Mouse (Mus musculus) A20 (cell line): ENCODE results near the gene Rgl1.
"Not testable (repeated sequence)": the region's sequence is repeated elsewhere in the genome, so short reads cannot be mapped to it uniquely, and the experiment has no call there.

ENCODE experiments used
- DNase-seq: peaks from one replicate; pipeline ENCODE4 v3.0.0-alpha.2; 2011; ENCODE audit warnings: low read depth, low spot score

Gene Rgl1

DNA sequence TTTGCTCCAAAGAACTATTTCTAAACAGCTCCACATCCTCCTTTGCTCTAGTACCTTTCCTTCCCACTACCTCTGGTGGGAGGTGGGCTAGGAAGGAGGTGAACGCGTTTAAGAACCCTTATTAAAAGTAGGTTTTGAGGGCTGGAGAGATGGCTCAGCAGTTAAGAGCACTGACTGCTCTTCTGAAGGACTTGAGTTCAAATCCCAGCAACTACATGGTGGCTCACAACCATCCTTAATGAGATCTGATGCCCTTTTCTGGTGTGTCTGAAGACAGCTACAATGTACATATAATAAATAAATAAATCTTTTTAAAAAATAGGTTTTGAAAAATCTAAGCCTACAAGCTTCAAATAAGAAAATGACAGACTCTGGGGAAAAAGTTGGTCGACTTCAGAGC is 19.3 kb upstream of the Rgl1 start:
- DNase-seq: not testable (repeated sequence)

DNA sequence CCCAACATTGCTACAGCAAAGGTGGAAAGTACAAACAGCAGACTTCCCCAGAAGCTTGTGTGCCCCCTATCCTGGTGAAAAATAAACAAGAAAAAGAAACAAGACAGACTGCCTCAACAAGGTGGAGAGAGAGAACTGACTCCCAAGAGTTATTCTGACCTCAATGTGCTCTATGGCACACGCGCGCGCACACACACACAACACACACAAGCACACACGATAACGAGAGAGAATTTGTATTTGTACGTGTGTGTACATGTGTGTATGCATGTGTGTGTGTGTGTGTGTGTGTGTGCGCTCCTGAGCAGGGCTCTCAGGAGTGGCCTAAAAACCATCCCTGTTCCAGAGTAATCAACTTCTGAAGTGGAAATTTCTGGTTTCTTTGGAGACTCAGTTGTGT is 18.5 kb upstream of the Rgl1 start:
- no peak for DNase-seq

DNA sequence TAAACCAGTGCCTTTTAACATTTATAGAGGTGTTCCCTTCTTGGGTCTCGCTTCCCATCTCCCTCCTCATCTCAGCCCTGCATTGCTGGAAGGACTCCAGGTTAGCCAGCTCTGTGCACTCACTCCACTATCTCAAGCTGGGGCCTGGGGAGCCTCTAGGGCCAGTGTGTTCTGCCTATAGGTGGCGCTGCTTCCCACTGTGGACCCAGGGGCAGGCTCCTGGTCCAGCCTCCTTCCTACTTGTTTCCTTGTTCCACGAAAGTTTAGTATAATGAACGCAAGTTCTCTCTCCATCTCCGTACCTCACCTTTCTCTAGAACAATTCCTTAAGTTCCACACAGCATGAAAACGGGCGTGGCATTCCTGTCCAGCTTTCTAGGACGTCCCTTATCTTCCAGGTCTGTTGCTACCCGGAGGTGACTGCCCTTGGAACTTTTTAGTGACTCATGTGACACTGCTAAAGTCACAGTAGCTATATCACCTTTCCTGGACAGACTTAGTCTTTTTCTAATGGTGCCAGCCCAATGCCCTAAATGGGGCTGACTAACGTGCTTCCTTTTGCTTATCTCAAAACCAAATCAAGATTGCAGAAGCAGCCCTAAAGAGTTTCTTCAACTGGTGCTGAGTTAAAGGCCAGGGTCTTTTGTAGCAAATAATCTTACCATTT is 13.1 kb upstream of the Rgl1 start:
- peak; percentile 61 for DNase-seq

DNA sequence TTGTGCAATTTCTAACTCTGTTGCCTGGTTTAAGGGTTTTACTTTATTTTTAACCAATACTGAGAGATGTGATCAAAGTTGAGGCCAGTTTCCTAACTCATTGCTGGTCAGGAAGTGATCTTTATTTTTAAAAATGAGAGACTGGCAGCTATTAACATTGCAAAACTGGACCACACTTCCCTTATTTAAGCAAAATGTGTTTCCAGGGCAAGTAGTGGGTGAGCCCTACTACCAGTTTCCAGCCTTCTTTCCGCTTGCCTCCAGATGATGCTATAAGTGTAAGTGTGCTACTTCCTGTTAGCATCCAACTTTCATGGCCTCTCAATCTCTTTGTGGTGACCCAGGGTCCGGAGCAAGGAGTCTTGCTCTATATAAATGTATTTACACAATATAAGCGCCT is 8.4 kb upstream of the Rgl1 start:
- DNase-seq: not testable (repeated sequence)

DNA sequence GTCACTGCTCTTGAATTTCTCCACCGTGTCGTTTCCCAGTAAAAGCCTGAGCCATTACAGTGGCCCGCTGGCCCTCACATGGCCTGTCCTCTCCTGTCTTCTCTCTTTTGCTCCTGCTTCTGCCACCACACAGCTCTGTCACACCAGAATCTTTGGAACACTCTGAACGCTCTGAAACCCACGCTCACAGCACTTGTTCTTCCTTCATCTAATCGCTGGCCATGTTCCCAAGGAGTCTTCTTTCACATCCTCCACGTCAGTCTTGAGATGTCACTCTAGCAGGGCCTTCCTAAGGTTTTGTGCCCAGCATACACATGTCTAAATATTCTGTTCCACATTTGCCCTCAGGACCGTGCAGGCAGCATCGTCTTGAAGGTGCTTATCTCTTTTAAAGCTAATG is 4.9 kb upstream of the Rgl1 start:
- DNase-seq: no peak

DNA sequence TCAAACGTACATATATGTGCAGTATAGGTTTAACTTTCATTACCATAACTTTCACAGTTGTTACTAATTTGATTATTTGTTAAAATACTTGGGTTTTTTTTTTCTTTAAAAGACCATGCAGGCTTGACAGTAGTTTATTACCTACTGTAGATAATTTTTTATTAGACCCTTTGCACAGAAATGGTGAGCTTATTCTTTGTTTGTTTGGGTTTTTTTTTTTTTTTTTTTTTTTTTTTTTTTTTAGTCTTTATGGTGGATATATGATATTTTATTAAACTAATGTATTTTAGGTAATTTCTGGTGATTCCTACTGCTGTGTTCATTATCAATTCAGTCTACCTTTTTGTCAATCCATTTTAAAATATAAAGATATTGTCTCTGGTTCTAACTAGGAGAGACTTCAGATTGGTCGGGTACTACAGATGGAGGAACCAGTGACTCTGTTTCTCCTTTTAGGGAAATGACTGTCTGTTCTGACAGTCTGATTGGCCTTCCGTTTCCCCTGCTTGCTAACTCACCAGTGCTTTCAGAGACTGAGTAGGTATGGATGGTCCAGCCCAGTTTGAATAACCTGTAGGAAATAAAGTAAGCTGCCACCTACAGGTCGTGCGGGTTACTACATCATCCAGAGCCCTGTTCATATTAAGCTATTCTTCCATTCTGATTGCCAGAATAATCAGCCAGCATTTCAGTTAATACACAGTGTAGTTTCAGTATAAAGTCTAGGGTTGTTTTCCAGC is 1.8 kb upstream of the Rgl1 start:
- peak; percentile 90 for DNase-seq

DNA sequence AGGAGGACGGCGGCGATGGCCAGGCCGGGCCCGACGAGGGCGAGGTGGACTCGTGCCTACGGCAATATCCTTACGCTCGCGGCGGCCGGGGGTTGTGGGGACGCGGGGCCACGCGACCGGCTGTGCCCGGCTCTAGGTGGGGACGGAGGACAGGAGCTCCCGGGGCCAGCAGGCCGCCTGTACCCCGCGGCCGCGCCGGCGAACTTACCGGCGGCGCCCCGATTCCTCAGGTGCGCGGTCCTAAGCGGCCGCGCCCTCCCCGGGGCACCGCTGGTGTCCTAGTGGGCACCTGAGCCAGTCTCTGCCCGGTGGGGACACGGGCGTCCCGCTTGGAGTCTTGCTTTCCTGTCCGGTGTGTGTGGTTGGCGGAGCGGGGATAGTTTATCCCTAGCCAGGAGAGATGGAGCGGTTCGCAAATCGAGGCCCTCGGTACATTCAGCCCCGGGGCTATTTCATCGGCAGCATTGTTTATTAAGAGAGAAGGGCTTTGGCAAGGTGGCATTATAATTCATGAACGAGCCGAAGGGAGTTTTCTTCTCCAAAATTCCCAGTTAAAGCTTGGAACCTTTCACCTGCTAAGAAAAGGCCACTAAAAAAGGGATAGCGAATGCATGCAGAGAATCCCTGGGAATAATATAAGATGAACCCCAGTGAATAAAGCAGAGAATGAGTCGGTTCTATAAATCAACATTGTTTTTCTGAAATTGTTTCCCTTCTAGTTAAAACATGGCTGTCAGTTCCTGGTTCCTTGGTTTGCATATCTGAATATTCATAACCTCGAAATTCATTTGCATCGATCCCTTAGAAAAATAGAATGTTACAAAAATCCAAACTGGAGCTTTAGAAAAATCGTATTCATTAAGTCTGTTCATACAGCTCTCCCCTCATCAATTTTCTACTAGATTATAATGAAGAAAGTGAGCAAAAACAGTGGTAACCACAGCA is 925 bp upstream of the Rgl1 start:
- DNase-seq: peak; percentile 70

DNA sequence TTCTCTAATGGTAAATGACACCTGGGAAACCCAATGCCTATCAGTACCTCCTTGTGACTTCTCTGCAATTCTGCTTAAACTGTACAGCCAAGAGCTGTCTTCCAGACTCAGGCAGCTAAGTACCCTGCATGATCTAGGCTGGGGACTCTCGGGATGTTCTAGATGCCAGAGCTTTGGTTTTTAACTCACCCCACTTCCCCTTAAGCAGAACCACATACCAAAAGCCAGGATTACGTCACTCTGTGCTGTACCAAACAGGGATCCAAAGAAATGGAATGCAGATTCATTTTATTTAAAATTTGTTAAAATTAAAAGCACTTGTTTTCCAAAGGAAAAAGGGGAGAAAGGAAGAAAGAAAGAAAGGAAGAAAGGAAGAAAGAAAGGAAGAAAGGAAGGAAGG is 4.4 kb downstream of the Rgl1 start:
- DNase-seq: no peak

DNA sequence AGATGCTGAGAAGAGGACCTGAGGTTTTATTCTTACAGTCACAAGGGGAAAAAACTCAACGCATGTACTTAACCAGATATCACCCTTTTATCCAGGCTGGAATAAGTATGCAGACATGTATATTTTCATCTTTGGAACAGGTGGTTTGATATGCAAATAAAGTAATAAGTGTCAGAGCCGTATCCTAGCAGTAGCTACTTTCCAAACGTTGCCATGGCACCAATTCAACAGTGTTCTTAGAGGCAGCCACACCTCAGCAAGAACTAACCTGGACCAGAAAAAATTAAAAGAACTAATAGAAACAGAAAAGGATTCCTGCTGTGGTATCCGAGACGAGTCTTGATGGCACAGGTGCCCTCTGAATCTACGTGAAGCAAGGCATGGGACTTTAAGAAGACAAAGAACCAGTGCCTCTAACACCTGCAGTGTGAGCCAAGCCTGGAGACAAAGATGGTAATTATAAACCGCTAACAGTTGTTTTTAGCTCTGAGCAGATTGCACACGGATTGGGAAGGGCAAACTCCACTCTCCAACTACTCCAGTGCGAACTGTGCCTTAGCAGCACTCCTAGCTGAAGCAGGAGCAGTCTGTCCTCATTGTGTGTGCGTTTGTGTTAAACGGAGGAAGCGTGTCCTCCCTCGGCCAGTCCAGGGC is 15.7 kb downstream of the Rgl1 start, which contains the start of gene Apobec4:
Apobec4 (plus strand) TSS at position 240 of the 654 bp plus-strand sequence.
- DNase-seq: no peak

DNA sequence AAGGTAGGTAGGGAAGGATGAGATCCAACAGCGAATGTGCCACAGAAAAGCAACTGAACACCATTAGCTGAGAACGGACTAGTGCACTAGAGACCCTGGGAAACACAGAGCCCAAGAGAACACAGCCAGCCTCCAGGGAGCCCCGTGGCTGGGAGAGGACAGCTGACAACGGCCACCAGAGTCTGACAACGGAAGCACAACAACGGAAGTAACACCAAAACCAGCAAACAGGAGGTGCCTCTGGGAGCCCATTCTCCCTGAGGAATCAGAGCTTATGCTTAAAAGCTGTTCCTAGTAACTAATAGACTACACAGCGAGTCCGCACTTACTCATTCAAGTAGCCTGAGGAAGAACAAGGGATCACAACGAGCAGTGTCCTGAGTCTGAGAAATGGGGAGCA is 16.9 kb downstream of the Rgl1 start:
- DNase-seq: no peak

DNA sequence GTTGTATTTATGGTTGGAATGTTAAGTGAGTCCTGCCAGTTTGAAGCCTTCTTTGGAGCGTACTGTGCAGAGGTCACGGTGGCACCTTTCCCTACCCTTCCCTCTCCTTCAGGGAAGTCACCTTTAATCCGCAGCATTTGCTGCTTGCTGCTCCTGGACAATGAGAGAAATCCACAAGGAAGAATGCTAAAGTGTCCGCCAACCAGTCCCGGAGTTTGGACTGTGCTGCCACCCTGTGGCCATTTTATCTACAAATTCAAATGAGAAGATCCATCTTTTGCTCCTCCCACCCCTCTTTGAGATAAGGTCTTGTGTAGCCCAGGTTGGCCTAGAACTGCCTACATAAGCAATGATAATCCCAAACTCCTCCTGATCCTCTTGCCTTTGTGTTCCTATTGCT is 19.7 kb downstream of the Rgl1 start:
- peak; percentile 55 for DNase-seq

DNA sequence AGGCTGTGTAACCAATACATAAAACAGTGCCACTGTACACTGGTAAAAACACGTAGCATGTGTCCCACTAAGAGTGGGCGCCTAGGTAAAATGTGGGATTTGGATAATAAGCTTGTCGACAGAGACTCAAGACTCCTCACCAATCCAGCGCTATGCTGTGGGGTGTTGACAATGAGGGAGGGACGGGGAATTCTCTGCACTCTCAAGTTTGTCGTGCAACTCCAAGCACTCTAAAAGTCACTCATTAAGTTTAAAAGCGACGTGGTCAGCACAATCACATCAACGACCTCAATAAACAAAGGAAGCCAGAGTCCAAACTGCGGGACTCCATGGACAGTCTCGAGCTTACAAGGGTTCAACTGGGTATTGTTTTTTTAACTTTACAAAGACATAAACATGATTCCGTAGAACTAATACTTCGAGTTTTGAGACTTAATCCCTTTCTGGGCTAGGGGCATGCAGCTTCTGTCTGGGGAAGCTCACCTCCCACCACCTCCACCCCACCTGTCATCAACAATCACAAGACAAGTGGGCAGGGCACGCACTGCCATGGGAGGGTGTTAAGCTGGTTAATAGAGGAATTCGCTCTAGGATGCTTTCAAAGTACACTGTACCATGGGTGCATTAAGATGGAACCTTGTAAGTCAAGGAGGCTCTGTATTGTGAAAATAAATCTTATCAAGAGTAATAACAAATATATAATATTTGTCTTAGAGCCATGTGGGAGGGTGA is 22.9 kb downstream of the Rgl1 start:
- no peak for DNase-seq

DNA sequence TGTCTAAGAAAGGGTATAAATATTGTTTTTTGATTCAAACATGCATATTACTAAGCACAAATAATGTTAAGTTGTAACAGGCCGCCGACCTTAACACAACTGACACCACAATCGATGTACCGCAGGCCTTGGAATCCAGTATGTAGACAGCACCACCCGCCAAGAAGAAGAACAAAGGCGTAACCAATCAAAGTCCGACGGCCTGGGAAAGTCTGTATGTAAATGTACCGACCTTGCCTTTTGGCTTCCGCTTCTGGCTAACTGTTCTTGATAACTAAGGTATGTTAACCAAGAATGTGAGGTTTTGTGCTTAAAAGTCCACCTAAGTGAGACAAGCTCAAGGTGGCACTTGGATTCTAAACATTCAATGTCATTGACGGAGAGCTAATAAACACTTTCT is 26.8 kb downstream of the Rgl1 start:
- DNase-seq: no peak

DNA sequence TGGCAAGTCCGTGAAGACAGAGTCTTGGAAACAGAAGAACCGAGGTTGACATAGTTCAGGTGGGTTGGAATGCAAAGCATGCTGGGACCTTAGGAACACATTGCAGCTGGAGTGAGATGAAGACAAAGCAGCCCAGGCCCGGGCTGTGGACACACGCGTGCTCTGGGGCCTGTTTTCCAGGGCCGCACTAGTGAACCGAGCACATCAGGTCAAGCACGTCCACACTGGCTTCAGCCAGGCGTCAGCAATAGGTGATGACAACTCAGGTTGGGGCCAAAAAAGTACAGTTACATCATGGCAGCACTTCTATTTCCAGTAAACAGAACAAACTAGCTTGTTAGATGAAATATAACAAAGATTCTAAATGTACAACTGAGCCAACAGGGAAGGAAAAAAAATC is 27.4 kb downstream of the Rgl1 start:
- DNase-seq: no peak

DNA sequence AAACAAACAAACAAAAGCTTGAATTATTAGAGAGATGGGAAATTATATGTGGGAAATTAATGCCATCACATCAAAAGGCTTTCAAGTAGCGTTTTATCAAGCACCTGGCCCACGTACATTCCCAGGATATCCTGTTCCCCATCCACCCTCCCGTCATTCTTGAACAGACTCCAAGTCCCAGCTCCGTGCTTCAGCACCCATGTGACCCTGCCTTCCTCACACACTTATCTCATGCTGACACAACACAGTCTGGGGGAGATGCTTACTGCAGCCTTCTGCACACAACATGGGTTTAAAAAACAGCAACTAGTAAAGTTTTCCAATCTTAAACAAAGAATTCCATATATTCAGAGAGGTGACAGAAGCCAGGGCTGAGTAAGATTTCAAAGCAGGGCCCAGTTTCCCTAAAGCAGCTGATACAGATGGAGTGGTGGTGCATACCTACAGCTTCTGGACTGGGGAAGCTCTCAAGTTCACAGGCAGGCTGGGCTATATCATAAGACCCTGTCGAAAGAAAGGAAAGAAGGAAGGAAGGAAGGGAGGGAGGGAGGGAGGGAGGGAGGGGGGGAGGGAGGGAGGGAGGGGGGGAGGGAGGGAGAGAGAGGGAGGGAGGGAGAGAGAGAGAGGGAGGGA is 38.4 kb downstream of the Rgl1 start:
- no peak for DNase-seq

DNA sequence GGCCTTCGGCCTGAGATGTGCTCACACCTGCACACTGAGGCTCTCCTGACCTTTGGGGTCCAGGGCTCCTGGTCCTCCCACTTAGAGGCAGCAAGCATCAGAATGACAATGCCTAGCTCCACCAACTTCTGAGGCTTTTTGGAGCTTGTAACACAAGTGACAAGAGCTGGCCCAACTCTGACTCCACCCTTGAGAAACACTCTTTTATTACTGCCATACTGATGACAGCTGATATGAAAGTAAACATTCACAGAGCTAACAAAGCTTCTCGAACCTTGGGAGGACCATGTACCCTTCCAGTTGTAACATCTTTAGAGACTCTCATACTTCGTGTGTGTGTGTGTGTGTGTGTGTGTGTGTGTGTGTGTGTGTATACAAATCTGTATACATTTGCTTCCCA is 40.1 kb downstream of the Rgl1 start:
- DNase-seq: no peak

DNA sequence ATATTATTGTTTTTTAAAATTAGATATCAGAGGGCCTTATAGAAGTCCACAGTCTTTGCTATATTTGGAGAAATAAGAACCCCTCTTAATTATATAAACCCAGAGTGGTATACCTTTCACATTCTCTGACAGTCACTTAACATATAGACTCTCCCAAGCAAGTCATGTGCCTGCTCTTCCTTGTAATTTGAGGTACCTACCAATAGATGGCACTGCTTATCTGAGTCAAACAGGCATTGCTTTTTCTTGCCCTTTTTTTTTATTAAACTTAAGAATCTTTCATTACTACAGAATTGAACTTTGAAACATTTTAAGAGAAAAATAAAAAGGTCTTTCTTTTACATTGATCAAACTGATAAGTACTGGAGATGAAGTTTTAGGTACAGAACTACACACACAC is 41.9 kb downstream of the Rgl1 start:
- peak; percentile 26 for DNase-seq

DNA sequence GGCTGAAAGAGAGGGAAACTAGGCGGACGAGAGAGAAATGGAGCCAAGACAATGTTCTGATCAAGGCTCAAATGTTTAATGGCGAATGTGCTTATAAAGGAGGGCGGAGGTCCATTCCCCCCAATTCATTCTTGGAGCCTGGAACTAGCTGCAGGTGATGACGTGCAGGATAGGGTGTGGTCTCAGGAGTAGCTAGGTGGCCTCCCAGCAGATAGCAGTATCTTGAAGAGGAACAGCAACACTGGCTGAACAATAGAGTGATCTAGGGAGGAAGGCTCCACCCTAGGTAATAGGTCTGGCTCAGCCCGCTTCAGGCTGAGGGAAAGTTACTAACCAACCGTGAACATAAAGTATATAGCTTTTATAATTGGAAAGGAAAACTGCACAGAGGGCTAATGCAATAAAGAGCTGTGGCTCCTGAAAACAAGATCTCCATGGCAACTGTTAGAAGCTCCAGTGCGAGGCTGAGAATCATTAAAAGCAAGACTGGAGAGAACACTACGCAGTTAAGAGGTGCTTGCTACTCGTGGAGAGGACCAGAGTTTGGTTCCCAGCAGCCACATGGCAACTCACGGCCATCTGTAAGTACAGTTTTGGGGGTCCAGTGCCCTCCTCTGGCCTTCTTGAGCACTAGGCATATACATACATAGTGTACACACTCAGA is 44.5 kb downstream of the Rgl1 start:
- no peak for DNase-seq

DNA sequence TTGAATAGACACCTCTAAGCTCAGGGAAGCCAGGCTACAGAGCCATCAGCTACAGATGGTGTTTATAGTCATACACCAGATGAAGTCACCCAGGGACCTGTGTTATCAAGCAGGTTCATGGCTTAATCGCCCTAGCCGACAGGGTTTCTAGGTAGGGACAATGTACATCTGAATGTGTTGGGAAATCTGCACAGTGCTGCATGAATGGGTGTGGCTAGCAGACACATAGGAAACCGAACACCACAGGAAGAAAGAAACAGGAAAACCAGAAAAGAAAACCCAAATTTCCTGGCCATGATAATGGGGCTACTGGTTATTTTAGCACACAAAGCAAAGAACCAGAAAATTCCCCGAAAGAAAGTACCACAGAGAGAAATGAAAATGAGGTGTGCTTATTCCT is 45.2 kb downstream of the Rgl1 start:
- DNase-seq: no peak

DNA sequence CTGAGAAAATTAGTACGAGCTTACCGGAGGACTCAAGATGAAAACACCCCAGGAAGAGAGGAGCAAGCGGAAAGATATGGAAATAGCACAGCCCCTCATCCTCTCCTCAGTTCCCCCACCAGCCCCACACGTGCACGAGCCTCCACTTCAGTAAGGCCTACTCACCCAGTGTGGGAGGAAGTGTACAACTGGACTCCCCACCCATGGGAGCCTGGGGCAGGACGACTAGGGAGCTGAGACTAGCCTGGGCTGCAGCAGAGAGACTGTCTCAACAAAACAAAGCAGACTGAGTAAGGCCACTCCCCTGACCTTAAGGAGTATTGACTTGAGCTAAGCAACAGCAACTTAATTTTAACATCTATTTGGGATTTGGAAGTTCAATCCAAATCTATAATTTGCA is 48.0 kb downstream of the Rgl1 start:
- no peak for DNase-seq
